Mouse (Mus musculus) c-Kit-positive CD71-negative TER-119-negative erythroid progenitor cells, embryonic 14.5 days (primary cell): Measurements from ENCODE around the gene Rnf41.

Experiments used
- DNase-seq: peaks from one replicate; pipeline ENCODE4 v3.0.0-alpha.2; 2013; ENCODE audit warnings: low read depth

Gene Rnf41

DNA sequence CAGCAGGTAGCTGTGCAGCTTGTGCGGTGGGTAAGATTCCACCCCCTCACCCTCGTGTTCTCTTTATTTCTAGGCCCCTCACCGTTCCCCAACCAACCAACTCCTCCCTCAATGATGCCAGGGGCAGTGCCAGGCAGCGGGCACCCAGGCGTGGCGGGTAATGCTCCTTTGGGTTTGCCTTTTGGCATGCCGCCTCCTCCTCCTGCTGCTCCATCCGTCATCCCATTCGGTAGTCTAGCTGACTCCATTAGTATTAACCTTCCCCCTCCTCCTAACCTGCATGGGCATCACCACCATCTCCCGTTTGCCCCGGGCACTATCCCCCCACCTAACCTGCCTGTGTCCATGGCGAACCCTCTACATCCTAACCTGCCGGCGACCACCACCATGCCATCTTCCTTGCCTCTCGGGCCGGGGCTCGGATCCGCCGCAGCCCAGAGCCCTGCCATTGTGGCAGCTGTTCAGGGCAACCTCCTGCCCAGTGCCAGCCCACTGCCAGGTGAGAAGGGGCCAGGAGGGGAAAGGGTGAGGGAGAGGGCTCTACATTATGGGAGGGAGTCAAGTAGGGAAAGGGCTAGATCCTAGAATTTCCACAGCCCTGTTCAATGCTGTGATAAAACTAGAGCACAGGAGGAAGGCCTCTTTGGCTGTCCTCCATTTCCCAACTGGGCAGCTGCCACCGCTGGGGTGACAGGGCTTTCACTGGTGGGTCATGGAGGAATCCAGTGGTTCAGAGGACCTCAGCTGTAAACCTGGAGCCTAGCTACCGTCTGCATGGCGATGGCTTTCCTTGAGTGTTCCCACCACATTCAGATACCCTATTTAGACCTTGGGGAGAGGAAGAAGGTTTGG lies 76.6 kb downstream of the Rnf41 start:
- DNase-seq: no peak

DNA sequence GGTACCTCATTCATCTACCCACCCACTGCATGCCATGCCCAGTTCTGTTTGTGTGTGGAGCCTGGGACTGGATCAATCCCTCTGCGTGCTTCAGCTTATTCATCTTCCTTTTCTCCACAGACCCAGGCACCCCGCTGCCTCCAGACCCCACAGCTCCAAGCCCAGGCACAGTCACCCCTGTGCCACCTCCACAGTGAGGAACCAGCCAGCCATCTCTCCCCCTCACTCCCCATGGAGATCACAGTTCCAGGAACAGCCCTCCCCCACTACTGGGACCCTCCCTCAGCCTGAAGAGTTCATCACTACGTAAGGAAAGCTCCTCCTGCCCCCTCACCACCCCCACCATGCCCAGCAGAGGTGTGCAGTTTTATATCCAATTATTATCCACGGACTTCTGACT lies 77.3 kb downstream of the Rnf41 start:
- DNase-seq: no peak

- DNase-seq: no peak
Measured at GRCm38 (mm10) chr10:128489380-128489779, 77.9 kb downstream of the Rnf41 start.

DNA sequence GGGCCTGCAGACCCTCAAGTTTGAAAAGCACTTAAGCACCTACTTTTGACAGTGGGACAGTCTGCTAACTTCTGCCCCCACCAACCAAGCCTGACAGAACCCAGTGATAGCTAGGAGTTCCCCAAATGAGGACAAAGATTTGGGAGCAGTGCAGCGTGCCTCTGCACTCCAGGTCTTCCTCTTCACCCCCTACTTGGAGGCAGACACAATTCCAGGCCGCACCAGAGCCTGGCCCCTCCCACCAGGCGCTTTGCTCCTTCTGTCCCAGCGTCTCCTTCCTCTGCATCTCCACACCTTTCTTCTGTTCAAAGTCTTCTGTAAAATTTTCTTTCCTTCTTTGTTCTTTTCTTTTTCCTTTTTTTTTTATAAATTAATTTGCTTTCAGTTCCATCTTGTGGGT lies 78.3 kb downstream of the Rnf41 start:
- no peak for DNase-seq

DNA sequence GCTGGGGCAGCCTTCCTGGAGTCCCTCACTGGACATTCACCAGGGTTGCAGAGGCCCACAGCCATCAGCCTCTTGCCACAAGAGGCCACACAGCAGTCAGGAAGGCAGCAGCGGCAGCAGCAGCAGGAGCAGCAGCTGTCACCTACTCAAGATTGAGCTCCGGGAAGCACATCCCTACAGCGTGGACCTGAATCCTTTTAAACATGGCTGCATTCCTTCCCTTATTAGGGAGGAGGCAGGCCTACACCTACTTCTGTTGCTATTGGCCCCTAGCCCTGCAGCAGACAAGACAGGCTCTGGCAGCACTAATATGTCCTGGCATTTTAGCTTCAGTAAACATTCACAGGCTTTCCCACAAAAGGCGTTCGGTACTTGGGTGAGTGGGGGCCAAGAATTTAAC lies 78.8 kb downstream of the Rnf41 start:
- DNase-seq: no peak

DNA sequence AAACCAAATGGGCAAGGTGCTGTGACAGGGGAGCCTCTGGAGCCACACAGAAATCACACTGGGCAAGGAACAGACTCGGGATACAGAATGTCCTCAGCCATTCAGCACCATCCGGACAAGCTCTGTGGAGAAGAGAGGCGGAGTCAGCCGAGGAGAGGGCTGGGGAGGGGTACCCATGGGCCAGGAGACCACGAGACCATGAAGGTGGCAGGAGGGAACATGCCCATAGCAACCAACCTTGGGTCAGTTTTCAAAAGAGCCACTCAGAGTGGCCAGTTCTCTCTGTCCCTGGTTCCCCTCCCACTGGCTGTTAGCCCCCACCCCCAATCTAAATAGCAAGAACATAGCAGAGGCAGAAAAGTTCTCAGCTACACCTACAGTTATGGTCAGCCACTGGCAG lies 79.5 kb downstream of the Rnf41 start:
- no peak for DNase-seq
